Mouse (Mus musculus) embryo, embryonic 9.5 days (tissue): ENCODE data around the gene Lpin1.

Source experiments
- DNase-seq: peaks from one replicate; pipeline ENCODE4 v3.0.0-alpha.2; 2017; ENCODE audit errors: extremely low spot score

Lpin1 gene

GRCm38 (mm10) chr12:16571278-16571677 is 39.5 kb downstream of the Lpin1 start:
- DNase-seq, result no peak

DNA sequence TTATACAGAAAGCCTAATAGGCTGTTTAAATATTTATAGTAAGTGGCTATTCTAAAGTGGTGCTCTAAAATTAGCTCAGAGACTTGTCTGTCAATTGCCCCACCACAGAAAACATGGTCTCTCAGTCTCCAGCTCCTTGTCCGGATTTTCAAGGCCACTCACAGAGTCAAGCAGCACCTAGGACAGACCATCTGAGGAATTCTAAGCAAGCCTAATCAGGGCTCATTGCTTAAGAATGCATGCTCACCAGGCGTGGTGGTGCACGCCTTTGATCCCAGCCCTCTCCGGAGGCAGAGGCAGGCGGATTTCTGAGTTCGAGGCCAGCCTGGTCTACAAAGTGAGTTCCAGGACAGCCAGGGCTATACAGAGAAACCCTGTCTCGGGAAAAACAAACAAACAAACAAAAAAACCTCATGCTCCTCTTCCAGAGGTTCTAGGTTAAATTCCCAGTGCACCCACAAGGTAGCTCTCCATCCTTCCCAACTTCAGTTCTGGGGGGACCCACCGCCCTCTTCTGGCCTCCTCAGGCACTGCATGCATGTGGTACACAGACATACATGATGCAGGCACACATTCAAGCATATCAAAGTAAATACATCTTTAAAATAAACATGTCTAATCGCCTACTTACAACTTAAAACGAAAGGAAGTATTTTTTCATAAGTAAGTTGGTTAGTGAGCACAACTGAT is 40.2 kb downstream of the Lpin1 start:
- no peak for DNase-seq

DNA sequence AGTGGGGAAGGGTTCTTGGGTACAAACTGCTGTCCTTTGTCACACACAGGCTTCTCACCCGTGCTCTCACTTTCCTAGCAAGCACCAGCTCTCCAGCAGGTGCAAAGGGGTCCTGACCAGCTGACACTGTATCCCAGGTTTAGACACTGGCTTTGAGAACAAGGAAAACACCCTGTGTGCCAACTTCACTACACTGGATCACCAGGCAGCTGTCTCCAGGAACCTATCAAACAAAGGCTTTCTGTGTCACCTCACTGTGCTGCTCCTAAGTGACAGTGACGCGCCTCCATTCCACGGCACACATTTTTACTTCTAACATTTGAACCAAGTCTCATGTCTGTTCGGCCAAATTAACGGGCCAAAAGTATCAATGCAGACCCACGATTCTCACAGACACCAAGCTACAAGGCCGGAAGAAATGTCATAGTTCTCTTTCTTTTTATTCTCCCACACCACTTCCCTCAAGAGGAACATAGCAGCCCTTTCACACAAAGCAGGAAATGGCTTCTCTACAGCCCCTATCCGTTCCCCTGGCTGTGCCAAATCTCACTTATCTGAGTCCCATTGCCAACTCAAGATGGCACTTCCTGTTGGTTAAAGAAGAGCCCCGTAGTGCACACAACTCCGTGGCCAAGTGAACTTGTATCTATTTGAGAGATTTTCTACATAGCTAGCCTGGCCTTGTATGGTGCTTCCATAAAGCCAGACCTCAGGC is 41.7 kb downstream of the Lpin1 start:
- no peak for DNase-seq

DNA sequence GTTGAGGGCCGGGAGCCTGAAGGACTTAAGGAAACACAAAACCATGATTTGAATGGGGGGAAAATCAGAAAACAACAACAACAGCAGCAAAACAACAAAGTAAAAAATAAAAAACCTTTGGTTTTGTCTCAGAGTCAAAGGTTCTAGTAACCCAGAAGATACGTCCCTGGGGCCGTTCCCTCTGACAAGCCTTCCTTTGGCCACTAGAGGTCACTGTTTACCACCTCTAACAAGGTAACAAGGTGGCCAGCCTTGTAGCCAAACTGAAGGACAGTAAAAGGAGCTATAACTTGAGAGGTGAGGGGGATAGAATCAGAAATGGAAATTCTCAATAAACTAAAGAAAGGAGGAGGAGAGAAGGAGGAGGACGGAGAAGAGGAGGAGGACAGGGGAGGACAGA is 42.3 kb downstream of the Lpin1 start:
- DNase-seq, result peak; percentile 71

DNA sequence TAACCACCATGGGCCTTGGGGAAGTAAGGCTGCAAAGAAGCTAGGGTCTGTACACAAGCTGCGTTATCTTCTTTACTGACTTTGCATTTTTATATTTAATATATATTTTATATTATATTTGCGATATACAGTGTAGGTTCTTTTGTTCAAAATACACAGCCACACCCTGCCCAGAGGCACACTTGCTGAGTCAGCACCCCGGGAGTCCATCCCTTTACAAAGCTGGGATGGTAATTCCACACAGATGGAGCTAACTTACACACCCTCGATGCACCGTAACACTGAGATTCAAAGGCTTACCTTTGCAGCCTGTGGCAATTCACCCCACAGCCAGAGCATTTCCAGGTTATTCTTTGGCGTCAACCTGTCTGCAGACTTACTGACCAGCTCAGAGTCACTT is 42.7 kb downstream of the Lpin1 start:
- no peak for DNase-seq

- peak; percentile 44 for DNase-seq
Observed at GRCm38 (mm10) chr12:16563427-16563826, 47.3 kb downstream of the Lpin1 start.

- no peak for DNase-seq
Observed at GRCm38 (mm10) chr12:16562647-16563046, 48.1 kb downstream of the Lpin1 start.

- no peak for DNase-seq
Observed at GRCm38 (mm10) chr12:16562181-16562580, 48.6 kb downstream of the Lpin1 start.

GRCm38 (mm10) chr12:16557271-16557670 is 53.5 kb downstream of the Lpin1 start:
- no peak for DNase-seq

DNA sequence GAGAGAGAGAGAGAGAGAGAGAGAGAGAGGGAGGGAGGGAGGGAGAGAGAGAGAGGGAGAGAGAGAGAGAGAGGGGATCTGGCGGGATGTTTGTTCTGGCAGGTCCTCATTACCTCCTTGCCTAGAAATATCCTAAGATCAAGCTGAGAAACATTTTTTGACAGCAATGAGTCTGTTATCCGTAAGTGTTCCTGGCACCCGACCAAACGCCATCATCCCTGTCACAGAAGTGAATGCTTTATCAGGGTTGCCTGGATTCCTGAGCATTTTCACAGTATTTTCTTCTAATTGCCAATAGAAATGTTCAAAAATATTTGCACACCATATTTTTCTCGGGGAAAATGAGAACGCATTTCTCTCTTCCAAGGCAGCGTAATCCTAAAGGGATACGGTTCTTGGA is 56.6 kb downstream of the Lpin1 start:
- no peak for DNase-seq

GRCm38 (mm10) chr12:16552108-16552771 is 58.5 kb downstream of the Lpin1 start:
- no peak for DNase-seq

- DNase-seq, result no peak
Observed at GRCm38 (mm10) chr12:16550983-16551454, 59.7 kb downstream of the Lpin1 start.

- DNase-seq, result no peak
Observed at GRCm38 (mm10) chr12:16548824-16549375, 61.9 kb downstream of the Lpin1 start.

GRCm38 (mm10) chr12:16541606-16542005 is 69.2 kb downstream of the Lpin1 start:
- DNase-seq, result no peak

GRCm38 (mm10) chr12:16540712-16541111 is 70.1 kb downstream of the Lpin1 start:
- DNase-seq, result no peak

DNA sequence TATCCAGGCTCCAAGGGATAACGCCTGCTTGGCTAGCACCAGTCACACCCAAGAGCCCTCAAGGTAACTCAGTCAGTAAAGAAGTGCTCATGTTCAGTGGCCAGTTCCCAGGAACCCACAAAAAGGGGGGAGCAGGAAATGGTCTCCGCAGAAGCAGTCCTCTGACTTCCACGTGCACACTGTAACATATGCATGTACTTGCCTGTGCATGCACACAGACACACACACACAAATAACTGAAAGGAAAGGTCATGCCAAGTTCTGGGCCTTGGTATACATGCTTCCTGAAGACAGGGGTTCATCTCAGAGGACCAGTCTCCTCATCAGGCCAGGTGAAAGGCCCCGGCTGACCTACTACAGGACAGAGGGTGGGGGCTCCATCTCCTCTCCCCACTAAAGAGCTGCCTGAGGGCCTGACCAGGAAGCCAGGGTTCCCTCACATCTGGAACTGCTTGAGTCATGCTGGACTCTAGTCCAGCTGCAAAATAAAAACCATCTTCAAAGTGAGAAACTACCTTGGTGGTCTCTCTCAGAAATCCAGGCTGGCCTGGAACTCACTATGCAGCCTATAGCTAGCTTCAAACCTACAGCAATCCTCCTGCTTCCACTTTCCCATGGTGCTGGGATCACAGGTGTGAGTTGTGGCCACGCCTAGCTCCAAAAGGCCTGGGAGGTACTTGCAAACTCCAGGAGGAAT is 70.7 kb downstream of the Lpin1 start:
- no peak for DNase-seq

- DNase-seq, result peak; percentile 86
Observed at GRCm38 (mm10) chr12:16533331-16533828, 77.4 kb downstream of the Lpin1 start.

DNA sequence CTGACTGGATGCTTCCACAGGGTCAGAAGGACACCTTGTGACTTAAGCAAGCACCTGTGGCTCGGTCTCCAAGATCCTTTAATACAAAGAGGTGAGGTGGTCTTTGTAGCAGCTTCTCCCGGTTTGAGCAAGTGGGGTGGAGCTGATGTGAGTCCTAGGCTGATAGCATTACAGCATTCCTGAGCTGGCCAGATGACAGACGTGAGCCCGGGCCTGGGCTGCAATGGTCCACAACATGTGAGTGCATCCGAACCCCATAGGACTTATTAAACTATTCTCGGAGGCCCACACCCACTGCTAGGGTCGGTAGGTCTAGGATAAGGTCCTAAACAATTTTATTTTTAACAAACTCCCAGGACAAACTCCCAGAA is 77.9 kb downstream of the Lpin1 start:
- DNase-seq, result no peak

DNA sequence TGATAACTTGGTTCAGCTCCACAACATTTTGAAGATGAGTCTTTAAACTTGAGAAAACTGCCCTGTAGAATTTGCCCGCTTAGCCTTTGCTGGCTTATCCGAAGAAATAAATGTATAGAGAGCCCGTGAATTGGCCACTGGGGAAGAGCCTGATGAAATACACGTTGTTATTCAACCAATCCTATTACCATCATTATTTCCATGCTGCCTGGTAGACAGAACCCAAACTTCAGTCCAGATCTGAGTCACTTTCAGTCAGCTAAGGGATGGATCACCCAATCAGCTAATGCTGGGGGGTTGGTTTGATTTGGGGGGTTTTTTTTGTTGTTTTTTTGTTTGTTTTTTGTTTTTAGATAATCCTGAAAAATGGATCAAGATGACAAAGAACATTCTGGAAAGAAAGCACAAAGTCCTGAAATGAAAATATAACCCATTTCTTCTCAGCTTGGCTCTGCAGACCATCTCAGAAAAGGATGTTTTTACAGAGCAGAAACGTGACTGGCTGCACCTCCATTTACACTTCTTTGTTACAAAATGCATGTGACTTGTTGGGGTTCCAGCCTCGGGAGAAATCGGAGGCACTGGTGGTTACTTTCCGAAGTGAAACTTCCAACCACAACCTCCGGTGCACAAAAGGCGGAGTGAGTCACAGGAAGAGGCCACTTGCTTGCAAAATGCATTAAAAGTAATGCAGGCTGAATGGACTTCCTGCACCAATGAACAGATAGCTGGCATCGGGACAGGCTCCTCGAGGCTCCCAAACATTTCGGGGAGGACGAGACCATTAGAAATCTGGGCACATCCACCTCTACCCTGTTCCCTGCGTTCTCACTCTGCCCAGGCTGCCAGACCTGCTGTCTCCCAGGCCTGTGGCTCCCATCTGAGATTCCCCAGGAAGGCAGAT is 78.6 kb downstream of the Lpin1 start:
- no peak for DNase-seq

GRCm38 (mm10) chr12:16528650-16529049 is 82.1 kb downstream of the Lpin1 start:
- DNase-seq, result no peak

GRCm38 (mm10) chr12:16527941-16528340 is 82.8 kb downstream of the Lpin1 start:
- no peak for DNase-seq
